Mouse (Mus musculus) regulatory T cell (primary cell): Measurements from ENCODE around the gene Plin4.
"Not testable (repeated sequence)": the region's sequence is repeated elsewhere in the genome, so short reads cannot be mapped to it uniquely, and the experiment has no call there.

Source experiments
- in situ Hi-C: fragments of 300-600 bp; cut with MboI, MseI; formaldehyde crosslinking; loops from one replicate; pipeline ENCODE4 v1.15.1; 2025; ENCODE audit warnings: high pct_unique_total_duplicates

Gene Plin4

GRCm38 (mm10) chr17:56102927-56103326, 6.7 kb downstream of the Plin4 start:
- in situ Hi-C loops: no loop called here

- in situ Hi-C loops: no loop called here
These were observed 7.4 kb downstream of the Plin4 start for GRCm38 (mm10) chr17:56102158-56102557.

GRCm38 (mm10) chr17:56100811-56101210, 8.8 kb downstream of the Plin4 start:
- in situ Hi-C loops: no loop called here

GRCm38 (mm10) chr17:56098711-56099572, 10.7 kb downstream of the Plin4 start:
- in situ Hi-C loops: no loop called here

- in situ Hi-C loops: no loop called here
These were observed 11.4 kb downstream of the Plin4 start for GRCm38 (mm10) chr17:56098180-56098579.

- in situ Hi-C loops: no loop called here
These were observed 12.7 kb downstream of the Plin4 start for GRCm38 (mm10) chr17:56096883-56097282.

- in situ Hi-C loops: no loop called here
These were observed 16.8 kb downstream of the Plin4 start for GRCm38 (mm10) chr17:56092794-56093193.

GRCm38 (mm10) chr17:56092312-56092711, 17.3 kb downstream of the Plin4 start:
- in situ Hi-C loops: no loop called here

- in situ Hi-C loops: no loop called here
These were observed 28.6 kb downstream of the Plin4 start for GRCm38 (mm10) chr17:56080781-56081585.

GRCm38 (mm10) chr17:56079921-56080320, 29.7 kb downstream of the Plin4 start:
- in situ Hi-C loops: no loop called here

- in situ Hi-C loops: no loop called here
These were observed 30.5 kb downstream of the Plin4 start, which contains the start of gene Hdgfl2 for GRCm38 (mm10) chr17:56078880-56079795. Hdgfl2 (plus strand) TSS chr17:56079634.

GRCm38 (mm10) chr17:56078361-56078760, 31.2 kb downstream of the Plin4 start:
- in situ Hi-C loops: not testable (repeated sequence)

GRCm38 (mm10) chr17:56077523-56077922, 32.1 kb downstream of the Plin4 start:
- in situ Hi-C loops: no loop called here

- in situ Hi-C loops: no loop called here
These were observed 34.8 kb downstream of the Plin4 start, which contains the start of gene Ubxn6 for GRCm38 (mm10) chr17:56074827-56075208. Ubxn6 (minus strand) TSS chr17:56075028.

GRCm38 (mm10) chr17:56074097-56074826, 35.3 kb downstream of the Plin4 start:
- in situ Hi-C loops: no loop called here

- in situ Hi-C loops: no loop called here
These were observed 37.4 kb downstream of the Plin4 start for GRCm38 (mm10) chr17:56072243-56072642.

- in situ Hi-C loops: no loop called here
These were observed 38.5 kb downstream of the Plin4 start for GRCm38 (mm10) chr17:56071126-56071525.

GRCm38 (mm10) chr17:56069066-56069465, 40.5 kb downstream of the Plin4 start:
- in situ Hi-C loops: no loop called here

GRCm38 (mm10) chr17:56066451-56066850, 43.2 kb downstream of the Plin4 start:
- in situ Hi-C loops: no loop called here

GRCm38 (mm10) chr17:56065715-56066114, 43.9 kb downstream of the Plin4 start:
- in situ Hi-C loops: not testable (repeated sequence)

- in situ Hi-C loops: no loop called here
These were observed 47.5 kb downstream of the Plin4 start for GRCm38 (mm10) chr17:56062081-56062480.
